Mouse (Mus musculus) adrenal gland, adult 8-10 months (tissue): ENCODE results near the gene Ogg1. TPM values are rescaled to one million over a fixed set of nuclear protein-coding genes. Genes with fewer than 3 reads are reported as not detected.

Source experiments
- DNase-seq: peaks from one replicate; pipeline ENCODE4 v3.0.0; 2022
- total RNA-seq, 4 experiments: library from RNA; stranded (reverse); gene quantifications; 2 replicates each; pipeline ENCODE4 v1.2.4; 2022

Gene Ogg1
- total RNA-seq: 10 to 100 TPM; 14.4 to 21.7 (median 17.1) TPM

GRCm38 (mm10) chr6:113326533-113327315 lies at the start of gene Ogg1:
Gene Ogg1 (plus strand): TSS chr6:113326972.
- peak; percentile 99 for DNase-seq

- no peak for DNase-seq
These were observed 45.1 kb upstream of the Ogg1 start for GRCm38 (mm10) chr6:113281676-113282075.

DNA sequence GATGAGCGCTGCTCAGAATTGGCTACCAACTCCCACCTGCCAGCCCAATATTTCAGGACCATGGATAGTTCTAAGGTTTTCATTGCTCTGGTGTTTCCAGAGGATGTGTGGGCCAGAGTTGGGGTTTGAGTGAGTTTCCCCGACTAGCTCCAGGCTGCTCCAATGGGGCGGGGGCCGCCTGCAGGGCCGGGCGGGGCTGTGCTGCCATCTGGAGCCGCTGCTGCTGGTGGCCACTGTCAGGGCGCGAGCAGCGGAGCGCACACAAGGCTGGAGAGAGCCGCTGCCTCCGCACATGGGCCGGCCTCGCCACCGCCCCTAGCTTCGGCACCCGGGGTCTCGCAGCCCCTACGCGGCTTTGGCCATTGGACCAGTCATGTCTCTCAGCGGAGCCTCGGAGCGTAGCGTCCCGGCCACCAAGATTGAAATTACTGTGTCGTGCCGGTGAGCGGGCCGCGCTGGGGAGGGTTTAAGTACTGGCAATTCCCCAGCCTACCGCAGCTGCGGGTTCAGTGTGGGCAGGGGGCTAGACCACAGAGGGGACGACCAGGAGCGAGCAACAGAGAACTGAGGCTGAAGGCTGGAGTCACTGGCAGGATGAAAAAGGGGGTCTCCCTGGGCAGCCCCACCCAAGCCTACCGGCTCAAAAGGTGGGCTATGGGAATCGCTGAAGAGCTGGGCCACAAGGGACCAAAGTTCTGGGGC lies 44.5 kb upstream of the Ogg1 start, which contains the start of gene Cpne9:
Gene Cpne9, plus strand, starts transcription at position 207 of the 702 bp plus-strand sequence.
- no peak for DNase-seq

- no peak for DNase-seq
These were observed 43.8 kb upstream of the Ogg1 start for GRCm38 (mm10) chr6:113282969-113283368.

DNA sequence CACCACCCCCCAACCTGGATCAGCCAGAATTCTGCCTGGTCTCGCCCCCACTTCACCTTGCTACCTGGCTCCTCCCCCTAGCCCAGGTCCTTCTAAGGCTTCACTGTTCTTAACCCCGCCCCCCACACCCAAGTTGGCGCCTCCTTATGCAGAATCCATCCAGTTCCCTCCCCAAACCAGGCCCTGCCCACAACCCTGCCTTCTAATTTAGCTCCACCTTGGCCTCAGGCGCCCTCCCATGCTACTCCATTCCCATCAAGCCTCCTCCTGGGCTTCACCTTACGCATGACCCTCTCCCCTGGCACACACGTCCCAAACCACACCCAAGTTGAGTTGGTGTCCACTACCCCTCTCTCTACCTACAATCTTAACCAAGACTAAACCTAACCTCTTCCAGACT lies 43.3 kb upstream of the Ogg1 start:
- DNase-seq: no peak

GRCm38 (mm10) chr6:113284931-113285330 lies 41.8 kb upstream of the Ogg1 start:
- DNase-seq: no peak

- no peak for DNase-seq
These were observed 40.5 kb upstream of the Ogg1 start for GRCm38 (mm10) chr6:113286316-113286715.

- DNase-seq: no peak
These were observed 39.5 kb upstream of the Ogg1 start for GRCm38 (mm10) chr6:113287236-113287635.

GRCm38 (mm10) chr6:113289346-113289745 lies 37.4 kb upstream of the Ogg1 start:
- no peak for DNase-seq

DNA sequence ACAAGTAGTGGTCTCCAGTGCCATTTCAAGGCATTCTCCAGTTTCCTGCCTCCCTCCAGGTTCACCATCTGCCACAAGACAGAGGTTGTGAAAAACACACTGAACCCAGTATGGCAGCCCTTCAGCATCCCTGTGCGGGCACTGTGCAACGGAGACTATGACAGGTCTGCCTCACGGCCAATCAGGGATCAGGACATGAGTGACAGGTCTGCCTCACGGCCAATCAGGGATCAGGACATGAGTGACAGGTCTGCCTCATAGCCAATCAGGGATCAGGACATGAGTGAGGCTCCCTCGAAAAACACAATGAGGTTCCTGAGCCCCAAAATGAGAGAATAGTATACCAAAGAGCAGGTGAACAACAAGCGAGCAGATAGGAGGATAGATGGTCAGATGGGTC lies 36.4 kb upstream of the Ogg1 start:
- no peak for DNase-seq

DNA sequence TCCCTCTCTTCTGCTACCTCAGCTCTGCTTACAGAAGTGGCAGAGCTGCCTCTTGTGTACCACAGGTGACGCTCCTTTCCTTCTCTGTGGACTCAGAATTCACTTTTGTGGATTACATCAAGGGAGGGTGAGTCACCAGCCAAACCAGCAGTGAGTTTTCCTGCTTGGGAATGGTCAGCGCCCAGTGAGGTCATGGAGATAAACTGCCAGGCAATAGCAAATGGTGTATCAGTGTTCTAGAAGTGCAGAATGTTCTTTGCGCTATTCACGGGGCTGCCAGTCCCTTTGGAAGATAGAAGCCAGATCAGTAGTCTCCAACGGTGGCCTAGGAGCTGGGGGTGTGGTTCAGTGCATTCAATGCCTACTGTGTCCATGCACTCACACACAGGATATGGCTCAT lies 33.8 kb upstream of the Ogg1 start:
- no peak for DNase-seq

DNA sequence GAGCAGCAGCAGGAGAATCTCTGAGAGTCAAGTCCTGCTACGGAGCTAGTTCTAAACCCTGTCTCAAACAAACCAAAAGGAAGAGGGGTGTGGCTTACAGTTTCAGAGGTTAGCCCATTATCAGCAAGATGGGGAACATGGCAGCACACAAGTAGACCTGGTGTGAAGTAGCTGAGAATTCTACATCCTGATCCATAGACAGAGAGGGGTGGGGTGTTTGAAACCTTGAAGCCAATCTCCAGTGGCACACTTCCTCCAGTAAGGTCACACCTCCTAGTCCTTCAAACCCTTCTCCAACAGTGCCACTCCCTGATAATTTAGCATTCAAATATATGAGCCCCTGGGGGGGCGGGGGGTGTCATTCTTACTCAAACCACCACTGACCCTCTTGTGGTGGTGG lies 30.7 kb upstream of the Ogg1 start:
- no peak for DNase-seq

GRCm38 (mm10) chr6:113296639-113297038 lies 30.1 kb upstream of the Ogg1 start:
- no peak for DNase-seq

- DNase-seq: no peak
These were observed 25.4 kb upstream of the Ogg1 start for GRCm38 (mm10) chr6:113301350-113301749.

GRCm38 (mm10) chr6:113302258-113302657 lies 24.5 kb upstream of the Ogg1 start:
- DNase-seq: no peak

DNA sequence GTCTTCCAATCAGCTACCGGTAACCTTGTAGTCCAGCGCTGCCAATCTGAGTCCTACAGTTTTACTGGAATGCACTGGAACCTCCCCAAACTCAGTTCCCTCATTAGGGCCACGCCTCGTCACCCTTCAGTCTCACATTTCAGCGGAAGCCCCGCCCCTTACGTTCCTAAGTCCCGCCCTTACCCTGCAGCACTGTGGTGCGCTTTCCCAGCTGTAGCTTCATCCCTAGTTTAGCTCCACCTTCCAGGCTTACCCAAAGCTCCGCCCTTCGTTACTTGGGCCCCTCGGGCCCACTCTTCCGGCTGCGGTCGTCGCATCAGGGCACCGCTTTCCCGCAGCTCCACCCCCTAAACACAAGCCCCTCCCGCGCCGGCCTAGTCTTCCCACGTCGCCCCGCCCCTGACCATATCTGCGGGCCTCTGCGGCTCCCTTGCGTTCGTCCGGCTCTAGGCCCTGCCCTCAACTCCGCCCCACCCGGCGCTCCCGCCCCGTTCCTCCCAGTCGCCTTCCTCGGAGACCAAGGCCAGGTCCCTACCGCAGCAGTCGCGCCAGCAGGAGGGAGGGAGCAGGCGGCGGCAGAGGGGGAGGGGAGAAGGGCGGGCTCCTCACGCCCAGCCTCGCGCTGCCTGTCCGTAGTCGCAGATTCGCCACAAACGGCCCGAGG lies 20.3 kb upstream of the Ogg1 start:
- peak; percentile 100 for DNase-seq

DNA sequence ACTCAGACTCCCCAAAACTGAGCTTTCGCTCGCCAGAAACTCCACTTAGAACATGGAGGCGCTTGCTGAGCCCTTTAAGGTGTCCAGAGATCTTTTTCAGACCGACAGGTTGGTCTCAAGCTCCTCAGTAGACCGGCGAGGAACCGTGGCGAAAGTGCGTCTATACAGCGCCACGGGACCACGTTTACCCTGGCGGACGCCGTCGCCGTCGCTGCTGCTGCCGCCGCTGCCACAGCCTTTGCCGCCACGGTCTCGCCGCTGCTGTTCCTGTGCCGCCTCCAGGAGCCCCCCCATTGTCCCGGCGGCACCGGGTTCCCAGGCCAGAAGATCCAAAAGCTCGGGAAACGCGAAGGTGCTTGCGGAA lies 19.8 kb upstream of the Ogg1 start, which contains the start of gene Brpf1:
Gene Brpf1, plus strand, starts transcription at position 152 of the 364 bp plus-strand sequence.
- DNase-seq: no peak

GRCm38 (mm10) chr6:113307481-113308121 lies 19.2 kb upstream of the Ogg1 start:
- peak; percentile 48 for DNase-seq

DNA sequence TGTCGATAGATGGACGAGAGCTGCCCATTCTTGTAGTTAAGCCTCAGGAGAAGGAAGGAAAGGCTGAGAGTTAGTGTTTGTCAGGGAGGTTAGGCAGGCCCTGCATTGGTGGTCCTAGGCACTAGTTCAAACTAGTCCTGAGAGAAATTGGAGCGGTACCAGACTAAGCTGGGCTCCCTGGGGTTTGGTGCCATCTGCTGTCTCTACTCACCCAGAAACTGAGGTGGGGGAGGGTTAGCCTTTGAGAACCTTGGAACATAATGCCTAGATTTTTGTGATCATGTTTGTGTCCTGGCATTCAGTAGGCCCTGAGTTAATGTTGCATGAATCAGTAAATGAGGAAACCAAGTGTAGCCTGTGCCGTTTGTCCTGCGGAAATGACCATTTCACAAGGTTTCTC lies 18.6 kb upstream of the Ogg1 start:
- DNase-seq: no peak

GRCm38 (mm10) chr6:113315972-113316371 lies 10.8 kb upstream of the Ogg1 start:
- DNase-seq: no peak

GRCm38 (mm10) chr6:113329396-113329795 lies 2.6 kb downstream of the Ogg1 start:
- no peak for DNase-seq

GRCm38 (mm10) chr6:113330547-113330946 lies 3.8 kb downstream of the Ogg1 start:
- DNase-seq: no peak

- DNase-seq: no peak
These were observed 4.9 kb downstream of the Ogg1 start for GRCm38 (mm10) chr6:113331721-113332120.
